12 mouse cellular contexts compared by ENCODE assay signal in the genomic region with DNA sequence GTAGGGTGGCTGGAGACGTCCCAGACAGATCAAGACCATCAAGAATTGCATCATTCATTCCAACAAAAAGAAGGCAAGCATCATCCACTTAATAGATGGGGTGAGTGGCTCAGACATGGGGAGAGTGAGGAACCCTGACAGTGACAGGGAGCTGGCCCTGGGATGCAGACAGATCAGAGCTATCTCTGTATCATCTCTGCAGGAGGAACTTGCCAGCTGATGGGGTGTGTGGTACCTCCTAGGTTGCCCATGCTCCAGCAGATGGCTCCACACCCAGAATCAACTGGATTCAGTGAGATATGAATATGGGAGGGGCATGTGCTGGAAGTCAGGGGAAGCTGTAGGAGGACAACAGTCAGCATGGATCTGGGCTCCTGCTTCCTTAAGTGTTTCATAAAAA. TPM values are rescaled to one million over a fixed set of nuclear protein-coding genes. Genes with fewer than 3 reads are reported as not detected.
A peak's percentile ranks its signal among the peaks of the same experiment; 100 is the strongest.
DNase-seq lines count a peak whose midpoint lies in the region.
"Not testable (repeated sequence)": the region's sequence is repeated elsewhere in the genome, so short reads cannot be mapped to it uniquely, and the experiment has no call there.
"Had no signal": no experiment of that assay in that cellular context is flagged by ENCODE, and none has a peak within 500 bp of the region (broad histone marks: within the 10 kb centered on the region; RNA-seq: fewer than 3 reads in every experiment).

No protein-coding gene starts in this region.

- DNase-seq in adrenal gland, adult (ENCODE audit: inconsistent age in 2 of 2, low spot score in 1 of 2), result peak; percentile 11 to 51
- peak; percentile 6 for DNase-seq in gastrocnemius, adult 18-20 months (ENCODE audit: low spot score)
- peak; percentile 30 for DNase-seq in layer of hippocampus, adult 11-12 months (ENCODE audit: low spot score)
- DNase-seq in left cerebral cortex, postnatal 14 days (ENCODE audit: low spot score in 2 of 2), result peak; percentile 15 to 28
- peak; percentile 21 for DNase-seq in right cerebral cortex, postnatal 14 days
- DNase-seq in urinary bladder, adult 2 months (ENCODE audit: low spot score), result peak; percentile 30

- intact Hi-C loops in left cerebral cortex, postnatal 14 days (cut with DNase I), result not testable (repeated sequence)

RNA-seq across cellular contexts. Expression of a gene that starts 59.5 kb away (rescaled TPM):
- total RNA-seq in gastrocnemius, adult 18-20 months (2021), result under 1 TPM in 1 of 2 experiments, not detected in 1; 0.21 TPM
- 10 to 100 TPM; 26.0 to 29.7 TPM for total RNA-seq in left cerebral cortex, postnatal 14 days (2021)
- polyA plus RNA-seq in urinary bladder, adult 2 months (2012; rRNA removed), result 4.1 and 4.4 TPM in 2 replicates
- total RNA-seq: common myeloid progenitor, adult 5-6 weeks; gastrocnemius, postnatal 10 days; granulocyte monocyte progenitor cell, adult 5-6 weeks; hematopoietic stem cell, adult 5-6 weeks had no signal
- polyA plus RNA-seq: activated CD4-positive, CD25-positive, alpha-beta regulatory T cell, adult 4 months; heart, postnatal 0 days had no signal

Comparison
In these comparisons a context has a peak if more than half of its experiments do, and no peak if none do; other contexts are left out.
1. Peak in every context shown above with its lines: DNase-seq.
2. RNA of a gene that starts 59.5 kb away (total RNA-seq): 26.0 to 29.7 TPM in left cerebral cortex, postnatal 14 days; 0.21 TPM in gastrocnemius, adult 18-20 months; every median in the first group is over 10 times any median in the second.